Mouse (Mus musculus) G1E (cell line): ENCODE measurements around the gene Cenpn. TPM values are rescaled to one million over a fixed set of nuclear protein-coding genes. Genes with fewer than 3 reads are reported as not detected.
A peak's percentile ranks its signal among the peaks of the same experiment; 100 is the strongest.

ENCODE experiments used
- ATAC-seq: 2 replicates; pipeline ENCODE4 v1.8.0; 2016; ENCODE audit warnings: mild to moderate bottlenecking; ENCODE audit not compliant: insufficient number of reproducible peaks, poor library complexity, low FRiP score, severe bottlenecking; ENCODE audit errors: extremely low read depth
- DNase-seq: peaks from one replicate; pipeline ENCODE4 v3.0.0; 2012; ENCODE audit warnings: low spot score
- H3K27me3 ChIP-seq: 2 replicates; pipeline ENCODE4 v1.6.1; 2012; ENCODE audit warnings: mild to moderate bottlenecking, low read length, inconsistent platforms; ENCODE audit not compliant: insufficient read depth
- H3K36me3 ChIP-seq: replicated peaks from 2 replicates; pipeline ENCODE3; 2012; ENCODE audit warnings: mild to moderate bottlenecking, inconsistent platforms
- H3K4me1 ChIP-seq: 2 replicates; pipeline ENCODE4 v1.6.1; 2012; ENCODE audit warnings: low read depth, low read length, inconsistent platforms, mixed read lengths; ENCODE audit not compliant: insufficient read depth
- H3K4me3 ChIP-seq: 2 replicates; pipeline ENCODE4 v1.5.1; 2012; ENCODE audit warnings: low read depth, mild to moderate bottlenecking, inconsistent platforms, low read length, moderate library complexity, mixed read lengths
- H3K9me3 ChIP-seq: replicated peaks from 2 replicates; pipeline ENCODE4 v1.6.1; 2012; ENCODE audit warnings: inconsistent platforms
- CTCF ChIP-seq: IDR thresholded peaks from 2 replicates; pipeline ENCODE4 v1.5.1; 2012; ENCODE audit warnings: low read depth, low read length, inconsistent platforms, mixed read lengths
- GATA1 ChIP-seq: IDR thresholded peaks from 2 replicates; pipeline ENCODE4 v1.6.1; 2012; ENCODE audit warnings: borderline replicate concordance, low read length, inconsistent platforms, mixed read lengths
- GATA2 ChIP-seq: IDR thresholded peaks from 2 replicates; pipeline ENCODE4 v1.6.1; 2012; ENCODE audit warnings: low read depth, low read length, inconsistent platforms, borderline replicate concordance
- POLR2AphosphoS5 ChIP-seq: IDR thresholded peaks from 2 replicates; pipeline ENCODE4 v1.6.1; 2012; ENCODE audit warnings: low read depth, low read length, inconsistent platforms; ENCODE audit not compliant: insufficient replicate concordance
- TAL1 ChIP-seq: conservative IDR thresholded peaks from 2 replicates; pipeline ENCODE4 v1.6.1; 2012; ENCODE audit warnings: low read depth, low read length, inconsistent platforms, mixed read lengths
- polyA plus RNA-seq: library from polyadenylated mRNA; stranded (reverse); fragments of >175 nt; gene quantifications from 2 replicates; pipeline ENCODE4 v1.2.3, GENCODE M21; 2012
- total RNA-seq, 2 experiments: library from RNA; stranded (forward) in 1 of 2; stranded (reverse) in 1 of 2; fragments of 200-1000 nt in 1 of 2; fragments of >200 nt in 1 of 2; fragmentation: Nextera tagmentation in 1 of 2; gene quantifications; 2 replicates each; pipeline ENCODE4 v1.2.3; 2014 to 2017

Gene Cenpn
- total and polyA plus RNA-seq, 3 experiments, result 11.2 to 69.8 (median 49.2) TPM

DNA sequence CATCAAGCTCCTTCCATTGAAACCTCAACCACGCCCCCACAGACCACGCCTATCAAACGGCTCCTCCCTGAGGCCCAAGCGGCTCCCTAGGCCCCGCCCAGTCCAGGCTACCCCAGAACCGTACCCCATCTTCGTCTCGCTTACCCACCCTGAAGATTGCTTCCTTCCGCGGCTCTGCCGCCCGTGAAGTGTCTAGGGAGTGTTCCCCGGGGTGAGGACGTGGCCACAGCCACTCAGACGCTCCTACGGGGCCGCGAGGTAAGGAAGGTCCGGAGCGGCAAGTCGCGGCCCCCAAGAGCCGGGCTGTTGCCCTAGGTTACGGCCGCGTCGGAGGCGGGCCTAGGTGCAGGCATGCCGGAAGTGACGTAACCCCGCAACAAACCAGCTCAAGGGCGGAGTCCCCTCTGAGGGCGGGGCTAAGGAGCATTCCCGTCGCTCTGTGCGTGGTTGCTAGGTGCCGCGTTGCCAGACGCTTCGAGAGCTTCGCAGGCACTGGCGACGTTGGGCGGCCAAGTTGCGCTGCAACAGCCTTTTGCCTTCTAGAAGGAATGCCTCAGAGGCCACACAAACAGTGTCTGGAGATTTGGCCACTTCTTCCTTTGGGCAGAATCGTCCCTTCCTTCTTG lies 57.2 kb downstream of the Cenpn start, which contains the start of gene 1700030J22Rik:
Gene 1700030J22Rik, minus strand, starts transcription at position 329 of the 626 bp plus-strand sequence.
- Histone ChIP-seq H3K36me3 (peaks cover 24% of the 10 kb centered on the region), H3K4me1 (peaks cover 25% of the 10 kb centered on the region), H3K9me3 (no peaks in the 10 kb centered on the region), H3K4me3 (peak within 1 kb of the TSS; percentile 82), H3K27me3 (peaks cover 9% of the 10 kb centered on the region)
- TF ChIP-seq GATA2, result no peak
- TF ChIP-seq POLR2AphosphoS5, result no peak
- no peak for TF ChIP-seq TAL1
- TF ChIP-seq GATA1, result no peak
- no peak for TF ChIP-seq CTCF
- peak; percentile 92 for DNase-seq
- peak; percentile 95 for ATAC-seq

GRCm38 (mm10) chr8:116980117-116980516 lies 58.6 kb downstream of the Cenpn start:
- H3K4me1 ChIP-seq, result peaks cover 21% of the 10 kb centered on the region
- no peak for ATAC-seq
- peaks cover 35% of the 10 kb centered on the region for H3K36me3 ChIP-seq
- TF ChIP-seq CTCF (peak; percentile 58), GATA1 (no peak), TAL1 (no peak), POLR2AphosphoS5 (no peak), GATA2 (no peak)
- H3K9me3 ChIP-seq, result no peaks in the 10 kb centered on the region
- H3K27me3 ChIP-seq, result peaks cover 2% of the 10 kb centered on the region
- DNase-seq, result peak; percentile 28
- H3K4me3 ChIP-seq, result no peak overlapping the region; the same call in 1 of the 2 replicates

DNA sequence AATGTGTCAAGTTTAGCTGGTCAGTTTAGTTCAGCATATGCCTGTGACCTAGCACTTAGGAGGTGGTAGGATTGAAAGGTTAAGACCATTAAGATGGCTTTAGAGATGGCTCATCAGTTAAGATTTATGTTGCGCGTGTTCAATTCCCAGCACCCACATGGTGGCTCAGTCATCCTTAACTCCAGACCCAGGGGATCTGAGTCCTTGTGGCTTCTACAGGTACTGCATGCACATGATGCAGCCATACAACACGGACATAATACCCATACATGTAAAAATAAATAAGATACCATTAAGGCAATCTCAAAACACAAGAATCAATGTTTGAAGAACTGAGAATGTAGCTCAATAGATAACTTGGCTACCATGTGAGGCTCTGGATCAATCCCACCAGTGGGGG lies 68.3 kb downstream of the Cenpn start:
- Histone ChIP-seq H3K27me3 (0 out of 2 replicates have a peak, but pooled peaks cover 3% of the 10 kb centered on the region), H3K4me1 (peaks cover 29% of the 10 kb centered on the region), H3K4me3 (no peak overlapping the region), H3K9me3 (no peaks in the 10 kb centered on the region), H3K36me3 (peaks cover 60% of the 10 kb centered on the region)
- ATAC-seq, result no peak
- TF ChIP-seq TAL1 (no peak), CTCF (no peak), GATA1 (no peak), POLR2AphosphoS5 (no peak), GATA2 (no peak)
- no peak for DNase-seq

Other genes starting within 250 kb of the Cenpn start
- gene Cdyl2, start 188.7 kb upstream of the Cenpn start, total RNA-seq (2014; fragmentation: Nextera tagmentation), result not detected in 2 replicates
- gene Cdyl2, start 188.7 kb upstream of the Cenpn start, total RNA-seq (2017), result not detected in 2 replicates
- not detected in 2 replicates for gene Cdyl2, start 188.7 kb upstream of the Cenpn start, polyA plus RNA-seq
- gene Cmc2, start 275 bp upstream of the Cenpn start, total RNA-seq (2014; fragmentation: Nextera tagmentation), result 11.1 and 17.0 TPM in 2 replicates
- gene Cmc2, start 275 bp upstream of the Cenpn start, total RNA-seq (2017), result 81.3 and 123 TPM in 2 replicates
- gene Cmc2, start 275 bp upstream of the Cenpn start, polyA plus RNA-seq, result 33.9 and 39.7 TPM in 2 replicates
- 39.1 and 40.2 TPM in 2 replicates for gene Atmin, start 21.7 kb downstream of the Cenpn start, total RNA-seq (2014; fragmentation: Nextera tagmentation)
- gene Atmin, start 21.7 kb downstream of the Cenpn start, total RNA-seq (2017), result 18.2 and 18.4 TPM in 2 replicates
- gene Atmin, start 21.7 kb downstream of the Cenpn start, polyA plus RNA-seq, result 9.8 and 13.7 TPM in 2 replicates
- gene 1700030J22Rik, start 57.2 kb downstream of the Cenpn start, total RNA-seq (2014; fragmentation: Nextera tagmentation), result 0.24 and 1.1 TPM in 2 replicates
- 0.44 and 0.52 TPM in 2 replicates for gene 1700030J22Rik, start 57.2 kb downstream of the Cenpn start, total RNA-seq (2017)
- gene 1700030J22Rik, start 57.2 kb downstream of the Cenpn start, polyA plus RNA-seq, result 1.6 and 1.7 TPM in 2 replicates
- 20.2 and 24.1 TPM in 2 replicates for gene Gcsh, start 71.8 kb downstream of the Cenpn start, total RNA-seq (2014; fragmentation: Nextera tagmentation)
- gene Gcsh, start 71.8 kb downstream of the Cenpn start, total RNA-seq (2017), result 45.7 and 50.3 TPM in 2 replicates
- gene Gcsh, start 71.8 kb downstream of the Cenpn start, polyA plus RNA-seq, result 9.2 and 9.3 TPM in 2 replicates
- 0.60 and 0.87 TPM in 2 replicates for gene Pkd1l2, start 160.7 kb downstream of the Cenpn start, total RNA-seq (2014; fragmentation: Nextera tagmentation)
- gene Pkd1l2, start 160.7 kb downstream of the Cenpn start, total RNA-seq (2017), result 0.16 and 0.52 TPM in 2 replicates
- 0.09 and 0.18 TPM in 2 replicates for gene Pkd1l2, start 160.7 kb downstream of the Cenpn start, polyA plus RNA-seq
- not detected in 2 replicates for gene Bco1, start 174.1 kb downstream of the Cenpn start, total RNA-seq (2014; fragmentation: Nextera tagmentation)
- 0.06 TPM in 1 of 2 replicates, not detected in the other for gene Bco1, start 174.1 kb downstream of the Cenpn start, total RNA-seq (2017)
- not detected in 2 replicates for gene Bco1, start 174.1 kb downstream of the Cenpn start, polyA plus RNA-seq
- gene Gan, start 236.4 kb downstream of the Cenpn start, total RNA-seq (2014; fragmentation: Nextera tagmentation), result 10.1 and 11.7 TPM in 2 replicates
- 3.7 and 5.0 TPM in 2 replicates for gene Gan, start 236.4 kb downstream of the Cenpn start, total RNA-seq (2017)
- 1.4 and 1.8 TPM in 2 replicates for gene Gan, start 236.4 kb downstream of the Cenpn start, polyA plus RNA-seq